Mouse (Mus musculus): ENCODE results near the gene Haspin.
A peak's percentile ranks its signal among the peaks of the same experiment; 100 is the strongest.

The Haspin gene

GRCm38 (mm10) chr11:73144261-73144681 is 6.2 kb upstream of the Haspin start:
- peak; percentile 73 to 82 for DNase-seq

DNA sequence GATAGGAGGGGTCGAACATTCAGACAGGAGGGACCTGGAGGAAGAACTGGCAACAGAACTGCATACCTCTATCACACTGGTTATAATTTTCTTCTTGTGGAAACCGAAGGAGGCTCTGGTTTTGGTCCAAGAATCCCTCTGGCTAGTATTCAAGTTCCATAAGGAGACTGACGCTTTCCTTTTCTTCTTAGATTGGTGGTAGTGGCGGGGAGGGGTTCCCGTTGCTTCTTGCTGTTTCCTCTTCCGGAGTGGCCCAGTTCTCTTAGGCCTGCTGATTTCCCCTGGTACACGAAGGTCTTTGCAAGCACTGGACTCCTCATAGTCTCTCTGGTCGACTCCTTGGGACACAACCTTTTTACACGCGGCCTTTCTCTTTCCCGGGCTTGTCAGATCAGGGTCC is 978 bp downstream of the Haspin start:
- DNase-seq, result no peak

DNA sequence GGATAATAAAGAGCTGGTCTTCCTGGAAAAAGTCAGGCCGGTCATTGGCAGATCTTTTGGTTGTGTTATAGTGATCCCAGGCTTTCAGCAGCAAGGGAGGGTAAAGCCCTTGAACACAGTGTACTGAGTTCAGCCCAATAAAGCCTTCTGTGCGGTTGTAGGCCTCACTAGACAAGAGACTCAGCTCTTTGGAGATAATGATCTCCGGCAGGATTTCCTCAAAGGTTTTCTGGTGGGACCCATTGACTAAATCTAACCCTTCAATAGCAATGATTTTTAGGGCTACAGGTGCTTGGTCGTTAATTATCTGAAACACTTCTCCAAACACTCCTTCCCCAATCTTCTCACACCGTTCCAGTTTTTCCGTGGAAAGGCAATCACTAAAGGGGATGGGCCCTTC is 1.5 kb downstream of the Haspin start:
- no peak for DNase-seq

GRCm38 (mm10) chr11:73134222-73134621 is 3.9 kb downstream of the Haspin start:
- no peak for DNase-seq

GRCm38 (mm10) chr11:73132999-73133398 is 5.1 kb downstream of the Haspin start:
- no peak for DNase-seq

DNA sequence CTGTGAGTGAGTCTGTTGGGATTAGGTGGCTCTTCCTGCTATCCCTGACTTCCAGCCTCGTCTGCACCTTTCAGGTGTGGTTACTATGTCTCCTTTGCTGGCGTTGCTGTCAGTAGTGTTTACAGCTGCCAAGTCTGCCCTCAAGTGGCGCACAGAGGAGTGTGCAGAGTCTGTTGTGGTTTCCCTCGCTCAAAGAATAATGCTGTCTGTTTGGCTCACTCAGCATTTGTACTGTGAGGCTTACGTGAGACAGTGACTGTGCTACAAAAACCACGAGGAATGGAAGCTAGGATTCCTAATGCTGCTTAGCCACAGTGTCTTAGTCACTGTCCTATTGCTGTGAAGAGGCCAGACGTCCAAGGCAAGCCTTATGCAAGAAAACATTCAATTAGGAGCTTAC is 7.1 kb downstream of the Haspin start:
- DNase-seq, result peak; percentile 21 to 34

GRCm38 (mm10) chr11:73126495-73126894 is 11.6 kb downstream of the Haspin start:
- no peak for DNase-seq

DNA sequence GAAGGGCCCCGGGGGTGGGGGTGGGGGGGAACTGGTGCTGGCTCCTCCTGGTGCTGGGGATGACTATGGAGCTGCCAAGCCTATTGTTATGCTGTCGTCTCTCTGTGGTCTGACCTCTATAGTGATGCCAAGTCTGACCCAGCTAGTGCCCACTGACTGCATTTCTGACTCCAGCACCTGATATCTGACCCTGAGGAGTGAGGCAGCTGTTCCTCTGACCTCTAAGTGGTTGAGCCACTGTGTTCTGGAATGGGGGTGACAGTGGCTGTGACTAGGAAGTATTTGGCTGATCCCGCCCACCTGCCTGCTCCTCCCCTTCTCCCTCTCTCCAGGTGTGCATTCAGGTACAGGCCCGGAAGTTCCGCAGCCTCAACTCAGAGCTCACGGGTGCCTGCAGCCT is 26.7 kb downstream of the Haspin start:
- DNase-seq, result no peak

DNA sequence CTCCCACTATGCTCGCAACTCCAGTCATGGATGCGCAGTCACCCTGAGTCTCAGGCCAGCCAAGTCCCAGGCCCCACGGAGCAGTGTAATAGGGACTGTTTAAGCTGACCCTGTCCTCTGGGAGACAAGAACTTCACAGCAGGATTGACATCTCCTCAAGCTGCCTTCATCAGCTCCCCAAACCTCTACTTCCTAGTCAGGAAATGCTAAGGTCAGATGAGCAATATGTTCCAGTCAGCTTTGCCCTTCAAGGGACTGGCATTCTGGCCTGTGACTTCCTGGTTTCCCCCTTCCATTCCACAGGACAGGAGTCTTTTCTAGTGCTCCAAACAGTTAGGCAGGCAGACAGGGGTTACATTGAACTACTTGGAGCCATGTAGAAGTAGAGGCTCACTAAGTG is 28.2 kb downstream of the Haspin start:
- no peak for DNase-seq

- DNase-seq, result no peak
These were observed 29.0 kb downstream of the Haspin start for GRCm38 (mm10) chr11:73108898-73109625.

DNA sequence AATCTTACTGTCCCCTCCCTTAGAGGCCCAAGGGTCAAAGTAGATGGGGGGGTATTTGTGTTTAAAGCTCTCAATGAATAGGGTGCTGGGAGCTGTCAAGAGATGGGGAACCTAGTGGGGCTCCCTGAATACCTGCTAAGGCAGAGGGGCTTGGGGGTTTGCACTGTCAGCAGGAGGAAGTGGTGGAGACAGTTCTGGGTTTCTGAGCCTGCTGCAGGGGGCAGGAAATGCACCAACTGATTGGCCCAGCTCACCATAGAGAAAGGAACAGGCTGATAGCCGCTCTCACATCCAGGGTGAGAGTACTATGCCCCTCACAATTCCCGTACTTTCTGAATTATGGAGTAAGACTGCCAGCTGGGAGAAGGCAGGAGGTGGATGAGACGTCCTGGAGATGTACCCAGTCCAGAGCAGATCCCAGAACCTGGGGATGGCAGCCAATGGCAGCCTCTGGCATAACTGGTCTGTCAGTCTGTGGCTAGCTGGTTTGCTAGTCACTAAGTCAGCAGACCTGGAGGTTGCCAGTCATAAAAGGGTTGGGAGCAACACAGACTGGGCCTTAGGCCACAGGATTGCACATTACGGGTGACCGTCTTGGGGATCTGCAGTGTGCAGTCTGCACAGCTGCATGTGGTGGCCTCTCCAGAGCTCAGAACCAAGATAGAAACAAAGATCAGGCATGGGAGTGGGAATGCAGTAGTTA is 29.7 kb downstream of the Haspin start:
- no peak for DNase-seq

- peak; percentile 18 to 28 for DNase-seq
These were observed 30.7 kb downstream of the Haspin start for GRCm38 (mm10) chr11:73107358-73107757.

DNA sequence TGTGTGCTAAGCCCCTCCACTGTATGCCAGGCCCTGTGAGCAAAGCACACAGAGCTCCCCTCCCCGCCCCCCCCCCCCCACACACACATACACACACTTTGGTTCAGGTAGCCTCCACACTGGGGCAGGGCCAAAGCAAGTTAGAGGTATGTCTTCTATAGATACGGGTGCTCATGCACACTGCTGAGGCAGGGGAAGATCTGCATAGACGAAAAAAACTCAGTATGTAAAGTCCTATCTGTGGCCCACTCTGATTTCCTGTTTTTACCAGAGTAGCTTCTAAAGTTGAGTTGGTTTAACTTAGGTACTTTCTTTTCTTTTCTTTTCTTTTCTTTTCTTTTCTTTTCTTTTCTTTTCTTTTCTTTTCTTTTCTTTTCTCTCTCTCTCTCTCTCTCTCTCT is 32.8 kb downstream of the Haspin start:
- DNase-seq, result no peak

GRCm38 (mm10) chr11:73101308-73101707 is 36.8 kb downstream of the Haspin start:
- DNase-seq, result no peak

DNA sequence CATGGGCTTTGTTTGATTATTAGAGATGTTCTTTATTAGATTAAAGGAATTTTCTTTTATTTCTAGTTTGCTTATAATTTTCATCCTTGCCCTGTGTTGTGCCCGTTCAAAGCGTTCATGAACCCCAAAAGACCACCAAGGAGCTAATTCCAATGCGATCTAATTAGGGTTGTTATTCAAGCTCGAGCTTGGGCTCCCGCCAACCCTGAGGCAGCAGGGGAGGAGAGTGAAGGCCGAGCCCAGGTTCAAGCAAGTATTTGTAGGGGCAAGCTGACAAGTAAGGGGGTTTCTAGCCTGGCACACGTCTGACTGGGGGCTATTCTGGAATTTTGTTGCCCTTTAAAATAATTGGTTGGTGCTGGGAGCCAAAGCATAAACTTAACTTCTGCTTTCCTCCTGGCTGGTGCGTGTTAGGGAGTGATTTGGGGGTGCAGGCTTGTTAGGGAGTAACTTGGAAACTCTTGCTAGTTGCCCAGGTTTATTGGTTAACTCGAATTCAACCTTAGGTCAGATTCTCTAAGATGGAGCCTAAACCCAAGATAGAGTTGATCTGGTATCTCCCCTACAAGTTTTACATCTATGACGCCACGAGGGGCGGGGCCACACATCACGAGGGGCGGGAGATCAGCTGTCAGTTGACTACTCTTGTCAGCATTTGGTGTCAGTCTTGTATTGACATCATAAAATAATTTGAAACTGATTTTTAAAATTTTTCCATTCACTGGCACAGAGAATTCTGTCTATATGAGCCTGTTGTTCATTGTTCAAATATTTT is 37.9 kb downstream of the Haspin start:
- DNase-seq, result no peak

DNA sequence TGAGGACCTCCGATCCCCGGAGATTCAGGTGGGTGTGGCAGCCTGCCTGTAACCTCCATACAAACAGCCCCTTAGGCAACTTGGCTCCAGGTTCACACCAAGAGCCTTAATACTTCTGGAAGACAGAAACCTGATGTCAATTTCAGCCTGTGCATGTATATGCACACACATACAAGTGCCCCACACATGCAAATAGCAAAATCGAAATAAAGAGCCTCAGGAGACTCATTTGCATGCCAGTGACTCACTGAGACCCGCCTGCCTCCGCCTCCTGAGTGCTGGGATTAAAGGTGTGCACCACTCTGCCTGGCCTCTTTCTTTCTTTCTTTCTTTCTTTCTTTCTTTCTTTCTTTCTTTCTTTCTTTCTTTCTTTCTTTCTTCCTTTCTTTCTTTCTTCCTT is 39.2 kb downstream of the Haspin start:
- DNase-seq, result no peak

GRCm38 (mm10) chr11:73094231-73094995 is 43.7 kb downstream of the Haspin start:
- DNase-seq, result no peak

DNA sequence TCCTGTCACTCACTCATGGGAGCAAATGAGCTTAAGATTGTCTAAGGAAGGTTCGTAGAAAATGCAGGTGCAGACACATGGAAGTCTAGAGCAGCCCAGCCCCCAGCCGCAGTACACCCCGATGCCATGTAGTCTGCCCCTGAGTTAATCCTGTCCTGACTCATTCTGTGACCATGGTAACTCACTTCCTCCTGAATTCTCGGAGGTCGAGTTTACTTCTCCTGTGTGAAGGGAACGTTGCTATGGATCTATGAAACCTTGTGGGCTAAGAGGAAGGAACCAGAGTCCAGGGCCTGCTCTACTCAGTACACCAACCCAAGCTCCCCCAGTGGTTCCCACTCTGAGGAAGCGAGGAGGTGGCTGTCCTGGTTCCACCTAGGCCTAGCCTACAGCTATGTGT is 45.2 kb downstream of the Haspin start:
- DNase-seq, result peak in 1 of 2 experiments; percentile 35

DNA sequence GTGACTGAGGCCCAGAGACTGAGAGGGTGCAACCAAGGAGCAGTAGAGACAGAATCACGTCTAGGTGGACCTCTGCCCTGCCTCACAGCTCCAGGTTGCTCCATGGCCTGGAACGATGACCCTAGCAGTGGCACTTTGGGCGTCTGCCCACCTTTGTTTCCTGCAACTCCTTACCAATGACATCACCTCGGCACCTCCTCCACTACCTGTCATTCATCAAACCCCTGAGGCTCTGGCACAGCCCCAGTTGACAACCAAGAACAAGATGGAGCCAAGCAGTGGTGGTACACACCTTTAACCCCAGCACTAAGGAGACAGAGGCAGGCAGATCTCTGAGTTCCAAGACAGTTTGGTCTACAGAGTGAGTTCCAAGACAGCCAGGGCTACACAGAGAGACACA is 46.0 kb downstream of the Haspin start:
- no peak for DNase-seq

GRCm38 (mm10) chr11:73090826-73091225 is 47.3 kb downstream of the Haspin start:
- no peak for DNase-seq

DNA sequence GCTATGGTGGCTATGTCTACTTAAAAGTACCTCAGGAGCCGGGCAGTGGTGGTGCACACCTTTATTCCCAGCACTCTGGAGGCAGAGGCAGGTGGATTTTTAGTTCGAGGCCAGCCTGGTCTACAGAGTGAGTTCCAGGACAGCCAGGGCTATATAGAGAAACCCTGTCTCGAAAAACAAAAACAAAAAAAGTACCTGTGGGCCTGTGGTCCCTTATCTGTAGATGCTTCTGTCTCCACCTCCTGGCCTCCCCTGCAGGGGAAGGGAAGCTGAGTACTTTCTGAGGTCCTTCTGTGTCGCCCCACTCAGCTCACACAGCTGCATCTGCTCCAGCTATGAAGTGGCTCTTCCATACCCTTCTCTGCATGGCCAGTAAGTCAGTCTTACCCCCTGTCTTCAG is 47.8 kb downstream of the Haspin start, which contains the start of gene Itgae:
Gene Itgae, plus strand, starts transcription at position 301 of the 400 bp plus-strand sequence.
- DNase-seq, result no peak

DNA sequence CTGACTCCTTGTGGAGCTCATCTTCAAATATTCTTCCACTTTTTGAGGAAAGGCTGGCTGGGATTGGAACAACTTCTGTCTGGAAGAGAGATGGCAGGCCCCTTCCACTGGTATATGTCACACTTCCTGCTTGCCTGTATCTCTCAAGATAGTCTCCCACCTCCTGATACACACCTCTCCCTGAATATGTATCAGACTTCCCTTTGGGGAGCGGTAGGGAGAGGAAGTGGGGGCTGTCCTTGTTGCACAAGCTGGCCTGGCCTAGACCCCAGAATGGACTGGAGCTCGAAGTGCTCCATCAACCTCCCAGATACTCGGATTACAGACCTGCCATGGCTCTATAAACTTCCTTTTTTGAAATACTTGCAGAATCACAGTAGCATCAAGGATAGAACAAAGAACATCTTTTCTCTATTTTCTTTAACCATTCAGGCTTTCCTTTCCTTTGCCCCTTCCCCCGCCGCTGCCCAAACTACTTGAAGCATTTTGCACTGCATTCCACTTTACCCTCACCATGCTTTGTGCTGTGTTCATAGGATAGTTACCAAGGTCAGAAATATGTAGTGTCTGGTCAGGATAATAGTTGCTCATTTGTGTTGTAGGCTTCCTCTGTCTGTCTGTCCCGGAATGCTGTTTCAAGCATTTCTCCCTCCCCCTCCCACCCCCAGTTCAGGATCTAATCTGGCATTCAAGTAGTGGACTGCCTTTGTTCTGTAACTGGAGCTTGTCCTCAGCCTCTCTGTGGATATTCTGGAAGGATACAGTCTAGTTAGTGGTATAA is 50.2 kb downstream of the Haspin start:
- no peak for DNase-seq

Measured in lung, adult 18-20 months (tissue).